Mouse (Mus musculus): ENCODE data around the gene Cks2. TPM values are rescaled to one million over a fixed set of nuclear protein-coding genes. Genes with fewer than 3 reads are reported as not detected.

Cks2 gene
- polyA plus RNA-seq, 1 experiment from 2014 or later, result 247 TPM

GRCm38 (mm10) chr13:51642171-51642778, 2.8 kb upstream of the Cks2 start:
- H3K27ac ChIP-seq, result no peak overlapping the region
- H3K9ac ChIP-seq, result no peak overlapping the region
- ATAC-seq (ENCODE audit: insufficient number of reproducible peaks, low FRiP score, low TSS enrichment, low read depth), result no peak
- no peaks in the 10 kb centered on the region for H3K27me3 ChIP-seq
- peaks cover 11% of the 10 kb centered on the region for H3K4me1 ChIP-seq
- no peak overlapping the region for H3K4me2 ChIP-seq
- H3K9me3 ChIP-seq, result no peaks in the 10 kb centered on the region
- no peak overlapping the region for H3K4me3 ChIP-seq
- H3K36me3 ChIP-seq, result no peaks in the 10 kb centered on the region
- WGBS, result 35% methylated on average over 11 of the region's 11 CpGs

DNA sequence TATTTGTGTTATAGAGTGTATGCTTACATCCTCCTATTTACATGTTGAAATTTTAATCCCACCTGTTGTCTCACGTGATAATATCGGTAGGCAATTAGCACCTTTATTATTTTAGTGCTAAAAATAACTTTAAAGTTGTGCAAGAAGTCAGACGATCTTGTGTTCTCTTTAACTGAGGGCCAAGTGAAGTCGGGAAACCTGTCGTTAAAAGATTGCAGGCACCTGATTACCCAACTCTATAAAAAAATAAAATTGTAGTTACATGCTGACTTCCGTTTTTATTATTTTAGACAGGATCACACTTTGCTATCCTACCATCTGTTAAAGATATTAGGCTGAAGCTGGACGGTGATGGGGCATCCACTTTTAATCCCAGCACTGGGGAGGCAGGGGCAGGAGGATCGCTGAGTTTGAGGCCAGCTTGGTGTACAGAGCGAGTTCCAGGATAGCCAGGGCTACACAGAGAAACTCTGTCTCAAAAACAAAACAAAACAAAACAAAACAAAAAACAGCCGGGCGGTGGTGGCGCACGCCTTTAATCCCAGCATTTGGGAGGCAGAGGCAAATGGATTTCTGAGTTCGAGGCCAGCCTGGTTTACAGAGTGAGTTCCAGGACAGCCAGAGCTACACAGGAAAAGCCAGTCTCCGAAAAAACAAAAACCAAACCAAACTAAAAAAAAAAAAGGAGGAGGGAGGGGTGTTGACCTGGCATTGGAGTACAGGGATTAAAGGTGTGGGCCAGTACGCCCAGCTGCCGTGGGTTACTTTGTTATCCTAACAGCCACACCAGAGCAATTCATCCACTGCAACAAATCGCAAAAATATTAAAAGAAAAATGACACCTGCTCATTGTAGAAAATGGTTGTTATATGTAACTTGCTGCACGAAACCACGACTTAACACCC, 856 bp upstream of the Cks2 start:
- Histone ChIP-seq H3K4me2 (peak overlapping the region; percentile 58), H3K4me1 (peaks cover 17% of the 10 kb centered on the region), H3K27ac (peak overlapping the region; percentile 72), H3K9ac (peak overlapping the region; percentile 45; the same call in 1 of the 2 replicates), H3K36me3 (no peaks in the 10 kb centered on the region), H3K27me3 (no peaks in the 10 kb centered on the region), H3K4me3 (peak overlapping the region; percentile 72), H3K9me3 (no peaks in the 10 kb centered on the region)
- WGBS, result 33% methylated on average over 20 of the region's 20 CpGs
- ATAC-seq (ENCODE audit: insufficient number of reproducible peaks, low FRiP score, low TSS enrichment, low read depth), result peak; percentile 5; the same call in 1 of the 2 replicates

GRCm38 (mm10) chr13:51645872-51646271, 840 bp downstream of the Cks2 start:
- peaks cover 19% of the 10 kb centered on the region for H3K4me1 ChIP-seq
- H3K36me3 ChIP-seq, result peaks cover 2% of the 10 kb centered on the region; the same call in 1 of the 2 replicates
- no peaks in the 10 kb centered on the region for H3K9me3 ChIP-seq
- WGBS, result under 1% methylated on average over 7 of the region's 7 CpGs
- H3K4me2 ChIP-seq, result peak overlapping the region; percentile 78
- peak overlapping the region; percentile 72 for H3K4me3 ChIP-seq
- 0 out of 2 replicates have a peak overlapping the region, but pooled peaks have one; percentile 76 for H3K27ac ChIP-seq
- peak overlapping the region; percentile 74 for H3K9ac ChIP-seq
- ATAC-seq (ENCODE audit: insufficient number of reproducible peaks, low FRiP score, low TSS enrichment, low read depth), result no peak
- H3K27me3 ChIP-seq, result no peaks in the 10 kb centered on the region

DNA sequence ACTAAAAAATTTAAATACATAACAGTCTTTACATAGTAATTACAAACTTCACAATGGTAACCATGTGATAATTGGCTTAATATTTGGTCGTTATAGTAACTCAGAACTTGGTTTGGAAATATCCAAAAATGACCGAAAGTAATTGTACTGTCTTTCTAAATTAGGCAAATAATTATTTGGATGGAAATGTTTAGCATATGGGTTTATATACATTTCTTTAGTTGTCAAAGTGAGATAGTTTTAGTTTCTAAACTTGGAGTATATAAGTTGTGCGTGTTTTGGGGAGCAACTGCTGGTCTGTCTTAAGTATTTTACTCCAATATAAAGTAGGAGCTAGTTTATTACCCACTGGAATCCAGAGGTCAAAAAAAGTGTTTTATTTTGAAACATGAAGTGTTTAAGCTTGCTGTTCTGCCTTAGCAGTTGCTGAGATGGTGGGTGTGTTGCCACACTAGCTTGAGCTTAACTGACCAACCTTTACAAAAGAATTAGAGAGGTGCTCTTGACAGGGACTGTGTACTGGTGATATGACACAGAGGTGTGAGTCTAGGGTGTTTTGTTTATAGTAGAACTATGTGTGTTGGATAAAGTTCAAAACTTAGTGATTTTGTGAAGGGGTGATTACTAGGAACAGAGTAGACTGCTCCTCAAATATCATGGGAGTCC, 1.5 kb downstream of the Cks2 start:
- H3K4me1 ChIP-seq, result peaks cover 25% of the 10 kb centered on the region
- no peaks in the 10 kb centered on the region for H3K9me3 ChIP-seq
- peak overlapping the region; percentile 78 for H3K4me2 ChIP-seq
- H3K9ac ChIP-seq, result no peak overlapping the region
- no peak overlapping the region for H3K27ac ChIP-seq
- H3K4me3 ChIP-seq, result peak overlapping the region; percentile 72
- 21% methylated on average over 3 of the region's 3 CpGs for WGBS
- H3K36me3 ChIP-seq, result peaks cover 2% of the 10 kb centered on the region; the same call in 1 of the 2 replicates
- H3K27me3 ChIP-seq, result no peaks in the 10 kb centered on the region
- no peak for ATAC-seq (ENCODE audit: insufficient number of reproducible peaks, low FRiP score, low TSS enrichment, low read depth)

GRCm38 (mm10) chr13:51647770-51648169, 2.7 kb downstream of the Cks2 start:
- no peak for ATAC-seq (ENCODE audit: insufficient number of reproducible peaks, low FRiP score, low TSS enrichment, low read depth)
- H3K27ac ChIP-seq, result no peak overlapping the region
- WGBS, result 88% methylated on average over 3 of the region's 3 CpGs
- no peaks in the 10 kb centered on the region for H3K9me3 ChIP-seq
- H3K27me3 ChIP-seq, result no peaks in the 10 kb centered on the region
- H3K4me2 ChIP-seq, result 0 out of 2 replicates have a peak overlapping the region, but pooled peaks have one; percentile 38
- peaks cover 28% of the 10 kb centered on the region for H3K4me1 ChIP-seq
- H3K9ac ChIP-seq, result no peak overlapping the region
- no peak overlapping the region for H3K4me3 ChIP-seq
- H3K36me3 ChIP-seq, result peaks cover 5% of the 10 kb centered on the region

GRCm38 (mm10) chr13:51648237-51648636, 3.2 kb downstream of the Cks2 start:
- no peaks in the 10 kb centered on the region for H3K9me3 ChIP-seq
- H3K4me3 ChIP-seq, result no peak overlapping the region
- H3K9ac ChIP-seq, result no peak overlapping the region
- no peak overlapping the region for H3K4me2 ChIP-seq
- H3K27ac ChIP-seq, result no peak overlapping the region
- no peaks in the 10 kb centered on the region for H3K27me3 ChIP-seq
- 92% methylated on average over 4 of the region's 4 CpGs for WGBS
- peaks cover 28% of the 10 kb centered on the region for H3K4me1 ChIP-seq
- ATAC-seq (ENCODE audit: insufficient number of reproducible peaks, low FRiP score, low TSS enrichment, low read depth), result no peak
- H3K36me3 ChIP-seq, result peaks cover 10% of the 10 kb centered on the region

DNA sequence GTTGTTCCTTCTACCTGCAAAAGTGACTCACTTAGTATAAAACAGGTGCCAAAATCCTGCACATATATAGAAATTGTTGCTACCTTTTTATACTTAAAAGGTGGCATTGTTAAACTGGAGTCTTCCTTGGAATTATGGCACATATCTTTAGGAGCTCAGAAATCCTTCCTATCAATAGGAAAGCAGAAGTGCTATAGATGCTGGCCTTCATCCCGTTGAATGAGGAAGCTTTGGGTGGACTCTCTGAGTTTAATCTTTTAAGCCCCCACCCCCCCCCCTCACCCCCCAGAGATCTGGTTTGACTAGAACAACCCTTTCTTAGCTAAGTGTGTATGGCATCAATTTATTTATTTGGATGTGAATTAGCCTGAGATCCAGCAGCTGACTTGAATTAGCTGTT, 4.7 kb downstream of the Cks2 start:
- Histone ChIP-seq H3K4me3 (no peak overlapping the region), H3K4me2 (no peak overlapping the region), H3K9me3 (no peaks in the 10 kb centered on the region), H3K4me1 (peaks cover 28% of the 10 kb centered on the region), H3K36me3 (peaks cover 21% of the 10 kb centered on the region), H3K9ac (no peak overlapping the region), H3K27ac (no peak overlapping the region), H3K27me3 (no peaks in the 10 kb centered on the region)
- WGBS, result 47% methylated on average over 1 of the region's 1 CpGs
- no peak for ATAC-seq (ENCODE audit: insufficient number of reproducible peaks, low FRiP score, low TSS enrichment, low read depth)

DNA sequence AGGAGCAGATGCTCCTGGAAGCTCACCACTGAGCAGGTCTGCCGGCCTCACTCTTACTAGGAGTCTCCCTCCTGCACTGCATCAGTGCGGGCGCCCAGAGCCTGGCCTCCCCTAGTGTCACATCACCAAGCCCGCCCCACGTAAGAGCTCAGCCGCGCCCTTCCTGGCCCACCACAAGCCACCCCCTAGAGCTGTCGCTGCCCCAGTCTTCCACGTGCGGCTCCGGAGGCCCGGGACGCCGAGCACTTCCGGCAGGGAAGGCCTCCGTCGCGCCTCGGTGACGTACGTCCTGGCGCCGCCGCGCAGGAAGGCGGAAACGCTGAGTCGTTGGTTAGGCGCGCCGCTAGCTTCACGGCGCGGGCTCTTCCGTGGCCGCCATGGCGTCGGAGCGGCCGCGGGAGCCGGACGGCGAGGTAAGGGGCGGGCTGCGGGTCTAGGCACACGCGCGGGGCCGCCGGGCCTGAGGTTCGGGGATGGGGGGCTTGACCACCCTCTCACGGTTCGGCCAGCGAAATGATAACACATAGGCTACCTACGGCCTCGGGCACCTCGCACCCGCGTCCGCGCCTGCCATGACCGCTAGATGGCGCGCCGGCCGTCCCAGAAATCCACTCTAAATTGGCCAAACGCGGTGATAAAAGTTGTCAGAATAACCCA, 6.5 kb downstream of the Cks2 start, which contains the start of gene Secisbp2:
Gene Secisbp2 (plus strand): TSS at position 290 of the 657 bp plus-strand sequence.
- peaks cover 39% of the 10 kb centered on the region for H3K36me3 ChIP-seq

GRCm38 (mm10) chr13:51653159-51653558, 8.1 kb downstream of the Cks2 start:
- Histone ChIP-seq H3K4me1 (peaks cover 11% of the 10 kb centered on the region), H3K9ac (no peak overlapping the region), H3K4me3 (no peak overlapping the region), H3K27me3 (no peaks in the 10 kb centered on the region), H3K27ac (no peak overlapping the region), H3K36me3 (peaks cover 56% of the 10 kb centered on the region), H3K9me3 (no peaks in the 10 kb centered on the region), H3K4me2 (no peak overlapping the region)
- ATAC-seq (ENCODE audit: insufficient number of reproducible peaks, low FRiP score, low TSS enrichment, low read depth), result no peak
- WGBS, result 88% methylated on average over 6 of the region's 6 CpGs

More for the DNA sequence above, 6.5 kb downstream of the Cks2 start, which contains the start of gene Secisbp2:
- H3K9ac ChIP-seq, result peak within 1 kb of the TSS; percentile 71
- ATAC-seq (ENCODE audit: insufficient number of reproducible peaks, low FRiP score, low TSS enrichment, low read depth), result peak; percentile 90
- peak within 1 kb of the TSS; percentile 71 for H3K4me2 ChIP-seq
- H3K27me3 ChIP-seq, result no peaks in the 10 kb centered on the region
- H3K4me1 ChIP-seq, result peaks cover 24% of the 10 kb centered on the region
- H3K4me3 ChIP-seq, result peak within 1 kb of the TSS; percentile 76
- WGBS, result under 1% methylated on average over 62 of the region's 69 CpGs
- peak within 1 kb of the TSS; percentile 93 for H3K27ac ChIP-seq
- H3K9me3 ChIP-seq, result no peaks in the 10 kb centered on the region

DNA sequence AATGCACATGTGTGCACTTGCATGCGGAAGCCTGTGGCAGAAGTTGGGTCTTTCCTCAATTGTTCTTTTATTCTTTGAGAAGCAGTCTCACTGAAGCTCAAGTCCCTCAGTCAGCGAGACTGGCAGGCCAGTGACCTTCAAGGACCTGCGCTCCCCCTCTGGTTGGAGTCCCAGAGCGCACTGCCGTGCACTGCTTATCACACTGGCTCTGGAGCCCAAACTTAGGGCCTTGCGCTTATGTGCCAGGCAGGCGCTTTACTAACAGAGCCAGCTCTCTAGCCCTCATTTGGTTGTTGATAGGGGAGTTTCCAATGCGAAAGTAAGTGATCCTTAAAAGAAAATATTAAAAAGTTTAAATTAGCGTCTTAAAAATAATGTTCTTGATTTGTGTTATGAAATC, 8.9 kb downstream of the Cks2 start:
- Histone ChIP-seq H3K4me1 (peaks cover 11% of the 10 kb centered on the region), H3K4me2 (no peak overlapping the region), H3K27ac (no peak overlapping the region), H3K27me3 (no peaks in the 10 kb centered on the region), H3K4me3 (no peak overlapping the region), H3K36me3 (peaks cover 64% of the 10 kb centered on the region), H3K9me3 (no peaks in the 10 kb centered on the region), H3K9ac (no peak overlapping the region)
- 92% methylated on average over 9 of the region's 9 CpGs for WGBS
- ATAC-seq (ENCODE audit: insufficient number of reproducible peaks, low FRiP score, low TSS enrichment, low read depth), result no peak

- Histone ChIP-seq H3K4me3 (no peak overlapping the region), H3K9me3 (no peaks in the 10 kb centered on the region), H3K4me2 (no peak overlapping the region), H3K27ac (no peak overlapping the region), H3K9ac (no peak overlapping the region), H3K4me1 (peaks cover 3% of the 10 kb centered on the region; the same call in 1 of the 2 replicates), H3K27me3 (no peaks in the 10 kb centered on the region), H3K36me3 (peaks cover 85% of the 10 kb centered on the region)
- ATAC-seq (ENCODE audit: insufficient number of reproducible peaks, low FRiP score, low TSS enrichment, low read depth), result no peak
- 93% methylated on average over 13 of the region's 13 CpGs for WGBS
Measured at GRCm38 (mm10) chr13:51656516-51657235, 11.6 kb downstream of the Cks2 start.

All from limb, embryonic 15.5 days (tissue).